Mouse (Mus musculus) natural killer cell, adult 2 months (primary cell): Measurements from ENCODE around the gene Npcd.
A peak's percentile ranks its signal among the peaks of the same experiment; 100 is the strongest.

Experiments used
- DNase-seq, 2 experiments: peaks; one replicate each; pipeline ENCODE4 v3.0.0; 2022; ENCODE audit warnings: low spot score in 2 of 2

The Npcd gene

GRCm38 (mm10) chr15:79803533-79804351, 30.3 kb downstream of the Npcd start:
- DNase-seq: no peak

- no peak for DNase-seq
These were observed 31.7 kb downstream of the Npcd start for GRCm38 (mm10) chr15:79802304-79802703.

- no peak for DNase-seq
These were observed 32.4 kb downstream of the Npcd start for GRCm38 (mm10) chr15:79801646-79802045.

- no peak for DNase-seq
These were observed 33.3 kb downstream of the Npcd start for GRCm38 (mm10) chr15:79800701-79801100.

GRCm38 (mm10) chr15:79798591-79798990, 35.4 kb downstream of the Npcd start:
- DNase-seq: no peak

GRCm38 (mm10) chr15:79797680-79798079, 36.4 kb downstream of the Npcd start:
- DNase-seq: no peak

GRCm38 (mm10) chr15:79797096-79797495, 36.9 kb downstream of the Npcd start:
- no peak for DNase-seq

- DNase-seq: no peak
These were observed 37.8 kb downstream of the Npcd start for GRCm38 (mm10) chr15:79796256-79796655.

- DNase-seq: no peak
These were observed 39.9 kb downstream of the Npcd start for GRCm38 (mm10) chr15:79794173-79794572.

- DNase-seq: no peak
These were observed 41.0 kb downstream of the Npcd start for GRCm38 (mm10) chr15:79793076-79793475.

- no peak for DNase-seq
These were observed 41.6 kb downstream of the Npcd start for GRCm38 (mm10) chr15:79792455-79792854.

GRCm38 (mm10) chr15:79791502-79791901, 42.5 kb downstream of the Npcd start:
- peak in 1 of 2 experiments; percentile 39 for DNase-seq

- DNase-seq: no peak
These were observed 43.1 kb downstream of the Npcd start for GRCm38 (mm10) chr15:79790905-79791304.

GRCm38 (mm10) chr15:79790111-79790510, 43.9 kb downstream of the Npcd start:
- DNase-seq: no peak

GRCm38 (mm10) chr15:79787815-79788214, 46.2 kb downstream of the Npcd start:
- DNase-seq: no peak

GRCm38 (mm10) chr15:79785056-79785455, 49.0 kb downstream of the Npcd start:
- no peak for DNase-seq

GRCm38 (mm10) chr15:79777749-79778148, 56.3 kb downstream of the Npcd start, which contains the start of gene Dnal4:
Dnal4 (minus strand) TSS chr15:79777849.
- DNase-seq: no peak

- no peak for DNase-seq
These were observed 58.4 kb downstream of the Npcd start for GRCm38 (mm10) chr15:79775662-79776061.

- DNase-seq: peak; percentile 96 to 97
These were observed 59.7 kb downstream of the Npcd start for GRCm38 (mm10) chr15:79774117-79775027.

GRCm38 (mm10) chr15:79770629-79771240, 63.3 kb downstream of the Npcd start:
- no peak for DNase-seq

GRCm38 (mm10) chr15:79768302-79768701, 65.7 kb downstream of the Npcd start:
- no peak for DNase-seq

GRCm38 (mm10) chr15:79767327-79767961, 66.6 kb downstream of the Npcd start:
- no peak for DNase-seq
